Mouse (Mus musculus): ENCODE data around the gene Wdr82.

Wdr82 gene

DNA sequence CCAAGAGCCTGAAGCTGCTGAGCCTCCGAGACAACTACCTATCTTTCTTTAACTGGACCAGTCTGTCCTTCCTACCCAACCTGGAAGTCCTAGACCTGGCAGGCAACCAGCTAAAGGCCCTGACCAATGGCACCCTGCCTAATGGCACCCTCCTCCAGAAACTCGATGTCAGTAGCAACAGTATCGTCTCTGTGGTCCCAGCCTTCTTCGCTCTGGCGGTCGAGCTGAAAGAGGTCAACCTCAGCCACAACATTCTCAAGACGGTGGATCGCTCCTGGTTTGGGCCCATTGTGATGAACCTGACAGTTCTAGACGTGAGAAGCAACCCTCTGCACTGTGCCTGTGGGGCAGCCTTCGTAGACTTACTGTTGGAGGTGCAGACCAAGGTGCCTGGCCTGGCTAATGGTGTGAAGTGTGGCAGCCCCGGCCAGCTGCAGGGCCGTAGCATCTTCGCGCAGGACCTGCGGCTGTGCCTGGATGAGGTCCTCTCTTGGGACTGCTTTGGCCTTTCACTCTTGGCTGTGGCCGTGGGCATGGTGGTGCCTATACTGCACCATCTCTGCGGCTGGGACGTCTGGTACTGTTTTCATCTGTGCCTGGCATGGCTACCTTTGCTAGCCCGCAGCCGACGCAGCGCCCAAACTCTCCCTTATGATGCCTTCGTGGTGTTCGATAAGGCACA is 54.9 kb downstream of the Wdr82 start:
- no peak for DNase-seq (ENCODE audit: low spot score)

DNA sequence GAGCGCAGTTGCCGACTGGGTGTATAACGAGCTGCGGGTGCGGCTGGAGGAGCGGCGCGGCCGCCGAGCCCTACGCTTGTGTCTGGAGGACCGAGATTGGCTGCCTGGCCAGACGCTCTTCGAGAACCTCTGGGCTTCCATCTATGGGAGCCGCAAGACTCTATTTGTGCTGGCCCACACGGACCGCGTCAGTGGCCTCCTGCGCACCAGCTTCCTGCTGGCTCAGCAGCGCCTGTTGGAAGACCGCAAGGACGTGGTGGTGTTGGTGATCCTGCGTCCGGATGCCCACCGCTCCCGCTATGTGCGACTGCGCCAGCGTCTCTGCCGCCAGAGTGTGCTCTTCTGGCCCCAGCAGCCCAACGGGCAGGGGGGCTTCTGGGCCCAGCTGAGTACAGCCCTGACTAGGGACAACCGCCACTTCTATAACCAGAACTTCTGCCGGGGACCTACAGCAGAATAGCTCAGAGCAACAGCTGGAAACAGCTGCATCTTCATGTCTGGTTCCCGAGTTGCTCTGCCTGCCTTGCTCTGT is 55.5 kb downstream of the Wdr82 start:
- no peak for DNase-seq (ENCODE audit: low spot score)

DNA sequence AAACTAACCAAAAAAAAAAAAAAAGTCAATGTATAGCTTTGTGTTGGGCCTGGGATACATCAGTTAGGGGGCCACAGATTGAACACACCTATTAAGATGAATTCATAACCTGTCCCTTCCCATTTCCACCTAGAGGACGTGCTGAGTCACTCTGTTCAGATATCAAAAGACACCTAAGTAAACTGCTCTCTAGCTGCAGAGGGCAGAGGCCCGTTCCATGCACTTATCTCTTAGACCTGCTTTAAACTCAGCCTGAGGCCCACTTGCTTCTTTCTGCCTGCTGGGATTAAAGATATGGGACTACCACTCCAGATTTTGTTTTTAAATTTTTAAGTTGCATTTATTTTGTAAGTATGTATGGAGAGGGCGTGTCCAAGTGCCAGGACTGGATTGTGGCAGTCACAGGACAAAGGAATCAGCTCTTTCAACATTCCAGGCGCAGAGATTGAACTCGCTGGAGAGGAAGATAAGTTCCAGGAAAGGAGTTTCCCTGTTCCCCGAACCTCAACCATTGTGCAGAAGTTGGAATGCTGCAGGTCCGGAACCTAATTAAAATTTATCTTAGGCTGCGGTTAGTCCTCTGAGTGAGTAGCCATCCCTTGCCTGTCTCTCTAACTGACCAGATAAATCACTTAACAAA is 57.2 kb downstream of the Wdr82 start:
- no peak for DNase-seq (ENCODE audit: low spot score)

DNA sequence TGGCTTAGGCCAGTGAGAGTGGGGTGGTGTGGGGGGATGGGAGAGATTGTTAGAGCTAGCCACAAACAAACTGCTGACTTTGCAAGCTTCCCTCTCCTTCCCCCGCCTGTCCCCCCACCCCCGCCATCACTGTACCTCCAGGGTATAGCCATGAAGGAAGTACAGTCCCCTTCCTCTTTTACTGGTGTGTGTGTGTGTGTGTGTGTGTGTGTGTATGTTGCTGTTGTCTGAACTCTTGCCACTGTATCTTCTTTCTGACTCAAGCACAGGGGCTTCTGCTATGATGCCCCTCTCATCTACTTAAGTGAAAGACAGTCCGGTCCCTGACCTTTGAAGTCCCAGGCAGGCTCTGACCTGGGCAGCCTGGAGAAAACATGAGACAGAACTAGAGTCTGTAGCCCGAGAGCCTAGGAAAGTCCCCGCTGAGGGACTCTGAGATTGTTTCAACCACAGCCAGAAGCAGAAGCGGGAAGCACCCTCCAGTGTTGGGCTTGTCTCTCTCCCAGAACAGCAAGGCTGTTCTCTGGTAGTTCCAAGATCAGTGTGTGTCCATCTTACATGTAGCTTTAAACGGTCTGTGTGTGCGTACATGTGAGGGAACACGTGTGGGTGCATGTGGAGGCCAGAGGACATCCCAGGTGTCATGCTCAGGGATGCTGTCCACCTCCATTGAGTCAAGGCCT is 59.5 kb downstream of the Wdr82 start:
- DNase-seq (ENCODE audit: low spot score) = no peak

DNA sequence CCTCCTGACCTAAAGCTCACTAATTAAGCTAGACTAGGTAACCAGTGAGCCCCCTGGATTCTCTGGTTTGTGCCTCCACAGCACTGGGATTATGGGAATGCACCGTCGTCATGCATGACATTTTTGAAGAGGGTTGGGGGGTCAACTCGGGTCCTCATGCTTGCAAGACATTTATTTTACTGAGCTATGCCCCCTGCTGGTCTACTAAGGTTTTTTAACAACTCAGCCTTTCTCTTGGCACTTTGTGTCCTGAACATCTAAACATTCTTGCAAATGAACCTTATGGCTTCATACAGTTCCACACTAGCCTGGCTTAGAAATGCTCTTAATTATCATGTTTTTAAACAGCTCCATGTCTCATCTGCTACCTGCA is 60.0 kb downstream of the Wdr82 start:
- no peak for DNase-seq (ENCODE audit: low spot score)

GRCm38 (mm10) chr9:106231220-106231619 is 60.5 kb downstream of the Wdr82 start:
- DNase-seq (ENCODE audit: low spot score) = no peak

- no peak for DNase-seq (ENCODE audit: low spot score)
These were observed 61.1 kb downstream of the Wdr82 start for GRCm38 (mm10) chr9:106231816-106232215.

DNA sequence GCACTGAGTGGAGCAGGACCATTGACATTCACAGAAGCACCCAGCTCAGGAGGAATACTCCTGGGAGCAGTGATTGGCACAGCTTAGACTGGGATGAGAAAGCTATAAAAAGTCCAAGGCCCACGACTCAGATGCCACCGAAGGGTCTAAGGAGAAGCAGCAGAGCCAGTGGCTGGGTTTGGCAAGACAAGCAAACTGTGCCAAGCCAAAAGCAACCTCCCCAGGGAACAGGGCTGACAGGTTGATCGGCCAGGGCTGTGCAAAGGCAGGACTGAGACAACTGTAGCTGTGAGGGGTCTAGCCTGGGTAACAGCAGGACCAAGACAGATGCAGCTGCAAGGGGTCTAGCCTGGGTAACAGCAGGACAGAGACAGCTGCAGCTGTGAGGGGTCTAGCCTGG is 62.2 kb downstream of the Wdr82 start:
- DNase-seq (ENCODE audit: low spot score) = no peak

DNA sequence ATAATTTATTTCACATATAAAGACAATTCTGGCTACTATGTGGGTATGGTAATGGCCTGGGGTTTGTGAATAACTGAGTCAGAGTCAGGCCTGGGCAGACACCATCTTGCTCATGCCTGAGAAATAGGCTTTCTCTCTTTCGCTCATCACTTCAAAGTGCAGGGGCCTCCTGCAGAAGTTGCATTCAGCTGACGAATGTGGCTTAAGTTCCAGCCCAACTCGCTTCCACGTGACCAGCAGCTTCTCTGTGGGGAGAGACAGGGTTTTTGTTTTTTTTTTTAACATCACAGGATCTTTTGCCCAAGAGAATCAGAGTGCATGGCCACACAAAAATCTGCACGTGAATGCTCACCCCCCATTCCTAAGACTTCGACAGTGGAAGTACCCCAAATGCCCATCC is 63.2 kb downstream of the Wdr82 start:
- DNase-seq (ENCODE audit: low spot score) = no peak

DNA sequence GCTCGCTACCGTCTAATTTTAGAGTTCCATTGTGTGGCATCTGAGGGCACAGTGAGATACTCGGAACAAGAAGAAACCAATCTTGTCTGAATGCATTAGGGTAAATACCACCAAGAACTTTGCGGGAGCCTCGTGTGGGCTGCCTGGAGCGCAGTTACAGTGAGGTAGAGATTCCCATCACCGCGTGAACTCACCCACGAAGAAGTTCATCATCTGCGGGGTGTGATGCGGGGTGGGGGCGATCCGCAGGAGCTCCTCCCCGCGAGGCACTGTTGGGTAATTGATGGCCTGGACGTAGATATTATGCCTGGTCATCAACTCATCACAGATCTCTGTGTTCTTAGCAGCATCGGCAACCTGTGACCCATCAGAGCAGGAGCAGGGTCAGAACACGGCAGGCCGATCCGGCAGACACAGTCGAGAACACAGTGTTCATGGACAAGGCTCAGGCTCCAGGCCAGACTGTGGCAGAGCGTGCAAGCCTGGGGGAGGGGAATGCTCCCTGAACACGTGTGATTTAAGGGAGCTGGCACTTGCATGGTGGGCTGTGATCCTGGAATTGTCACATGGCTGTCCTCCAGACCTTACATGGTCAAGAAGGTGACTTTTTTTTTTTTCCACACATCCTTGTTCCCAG is 64.6 kb downstream of the Wdr82 start:
- DNase-seq (ENCODE audit: low spot score) = no peak

- no peak for DNase-seq (ENCODE audit: low spot score)
These were observed 65.6 kb downstream of the Wdr82 start for GRCm38 (mm10) chr9:106236156-106236817.

- no peak for DNase-seq (ENCODE audit: low spot score)
These were observed 66.1 kb downstream of the Wdr82 start for GRCm38 (mm10) chr9:106236818-106237211.

- no peak for DNase-seq (ENCODE audit: low spot score)
These were observed 66.7 kb downstream of the Wdr82 start for GRCm38 (mm10) chr9:106237401-106237800.

DNA sequence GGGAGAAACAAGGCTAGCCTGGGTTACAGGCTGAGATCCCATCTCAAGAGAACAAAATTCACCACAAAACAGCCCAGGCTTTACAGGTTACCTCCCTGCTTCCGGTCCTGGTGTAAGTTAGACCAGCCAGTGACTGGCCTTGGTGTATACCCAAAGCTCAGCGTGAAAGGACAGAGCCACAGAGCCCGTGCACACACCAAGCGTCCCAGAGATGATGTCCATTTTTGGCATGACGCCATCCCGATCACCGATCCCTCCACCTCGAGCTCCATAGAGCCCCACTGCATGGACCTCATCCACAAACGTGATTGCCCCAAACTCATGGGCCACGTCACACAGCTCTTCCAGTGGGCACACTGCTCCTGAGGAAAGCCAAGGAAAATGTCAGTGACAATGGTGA is 67.2 kb downstream of the Wdr82 start:
- DNase-seq (ENCODE audit: low spot score) = no peak
